Comparison of ENCODE assay signal across 16 mouse cellular contexts in the genomic region with DNA sequence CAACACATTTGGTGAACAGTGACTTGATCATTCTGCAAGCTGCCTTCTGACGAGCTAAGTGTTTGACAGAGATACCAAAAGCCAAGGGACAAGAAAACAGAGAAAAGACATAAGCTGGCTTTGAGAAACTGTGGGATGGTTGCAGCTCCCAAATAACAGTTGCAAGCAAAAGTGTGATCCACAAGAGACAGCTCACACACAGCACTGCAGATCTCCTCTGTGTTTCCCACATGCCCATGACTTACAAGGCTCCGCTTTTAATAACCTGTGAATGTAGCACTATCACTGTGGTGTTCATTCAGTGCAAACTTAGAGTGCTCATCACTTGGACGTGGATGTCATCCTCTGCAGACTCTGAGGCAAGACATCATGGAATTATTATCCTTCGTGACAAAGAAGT.
"Had no signal": no experiment of that assay in that cellular context is flagged by ENCODE, and none has a peak within 500 bp of the region (broad histone marks: within the 10 kb centered on the region; RNA-seq: fewer than 3 reads in every experiment).

No protein-coding gene starts in this region.

- H3K9me3 ChIP-seq: lung, embryonic 15.5 days; megakaryocyte, embryonic 14.5 days; midbrain, embryonic 13.5 days; midbrain, embryonic 15.5 days; neural tube, embryonic 12.5 days; stomach, embryonic 15.5 days had no signal

- H3K4me1 ChIP-seq: lung, embryonic 15.5 days; midbrain, embryonic 15.5 days; neural tube, embryonic 12.5 days; stomach, embryonic 15.5 days had no signal

- DNase-seq: lung, adult 2 months; lung, postnatal 14 days; lung, postnatal 36 days; right cerebral cortex, postnatal 14 days; thymus, adult 2 months; thymus, postnatal 25 days; thymus, postnatal 4 days had no signal

- H3K4me3 ChIP-seq: lung, embryonic 15.5 days; megakaryocyte, embryonic 14.5 days; midbrain, embryonic 13.5 days; midbrain, embryonic 15.5 days; neural tube, embryonic 12.5 days; stomach, embryonic 15.5 days had no signal

- H3K27me3 ChIP-seq: lung, embryonic 15.5 days; megakaryocyte, embryonic 14.5 days; midbrain, embryonic 13.5 days; midbrain, embryonic 15.5 days; neural tube, embryonic 12.5 days; stomach, embryonic 15.5 days had no signal

- ATAC-seq: lung, postnatal 0 days; midbrain, embryonic 13.5 days; midbrain, embryonic 15.5 days had no signal

- H3K27ac ChIP-seq: lung, embryonic 15.5 days; macrophage; midbrain, embryonic 13.5 days; midbrain, embryonic 15.5 days; neural tube, embryonic 12.5 days; stomach, embryonic 15.5 days; stomach, postnatal 0 days had no signal

- H3K36me3 ChIP-seq: lung, embryonic 15.5 days; midbrain, embryonic 15.5 days; neural tube, embryonic 12.5 days; stomach, embryonic 15.5 days had no signal
